Mouse (Mus musculus): ENCODE measurements around the gene 2010111I01Rik. TPM values are rescaled to one million over a fixed set of nuclear protein-coding genes. Genes with fewer than 3 reads are reported as not detected.
"Not testable (repeated sequence)": the region's sequence is repeated elsewhere in the genome, so short reads cannot be mapped to it uniquely, and the experiment has no call there.

Gene 2010111I01Rik
- polyA plus RNA-seq, 1 experiment from 2014 or later, result 16.3 TPM

DNA sequence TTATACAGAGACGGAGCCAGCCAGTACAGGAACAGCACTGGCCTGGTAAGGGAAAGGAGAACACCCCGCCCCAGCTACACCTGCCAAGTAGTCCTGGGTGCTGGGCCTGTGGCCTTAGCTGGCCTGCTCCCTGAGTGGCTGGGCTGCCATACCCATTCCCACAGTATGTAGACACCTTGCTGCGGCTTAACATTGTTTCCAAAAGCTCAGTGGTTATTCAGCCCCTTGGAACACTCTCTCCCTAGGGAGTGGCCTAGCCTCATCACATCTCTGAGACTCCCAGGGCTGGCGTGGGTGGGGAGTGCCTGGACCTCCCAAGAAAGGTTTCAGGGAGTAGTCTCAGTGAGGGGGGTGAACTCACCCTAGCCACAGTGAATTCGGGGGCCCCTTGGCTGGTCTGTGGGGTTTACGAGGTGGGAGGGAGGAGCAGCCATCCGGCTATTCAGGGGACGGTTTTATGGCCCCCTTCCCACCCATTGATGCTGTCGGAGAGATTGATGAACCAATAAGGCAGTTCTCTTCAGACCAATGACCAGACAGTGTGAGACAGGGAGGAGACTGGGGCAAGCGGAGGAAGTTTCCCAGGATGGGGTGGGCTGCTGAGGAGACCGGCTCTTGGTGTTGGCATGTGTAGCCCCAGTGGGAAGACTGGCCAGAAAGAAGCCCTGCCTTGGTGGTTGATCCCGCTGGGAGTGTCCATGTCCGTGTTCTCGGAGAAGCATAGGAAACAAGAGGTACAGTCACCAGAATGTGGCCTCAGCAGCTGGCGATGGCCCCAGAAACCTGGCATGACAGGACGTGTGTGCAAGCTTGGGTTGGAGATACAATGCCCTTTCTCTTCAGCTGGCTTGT lies 340.7 kb downstream of the 2010111I01Rik start:
- Histone ChIP-seq H3K4me1 (ENCODE audit: control insufficient read depth, low read depth, low read length) (no peaks in the 10 kb centered on the region), H3K9me3 (replicated peaks; ENCODE audit: control insufficient read depth, low read length) (no peaks in the 10 kb centered on the region), H3K27me3 (ENCODE audit: control insufficient read depth, insufficient read depth, low read depth, low read length) (no peaks in the 10 kb centered on the region), H3K4me3 (ENCODE audit: low read depth, low read length) (no peak overlapping the region), H3K9ac (ENCODE audit: low read depth, low read length) (no peak overlapping the region), H3K4me2 (ENCODE audit: low read depth, low read length) (no peak overlapping the region), H3K36me3 (ENCODE audit: control insufficient read depth, insufficient read depth) (peaks cover 3% of the 10 kb centered on the region; the same call in 1 of the 2 replicates), H3K27ac (ENCODE audit: low read length) (no peak overlapping the region)
- 71% methylated on average over 16 of the region's 16 CpGs for WGBS (ENCODE audit: insufficient replicate concordance)
- 0 out of 2 replicates have a peak, but pooled peaks have one; percentile 22 for ATAC-seq (ENCODE audit: low read depth)

GRCm38 (mm10) chr13:63306768-63307167 lies 342.1 kb downstream of the 2010111I01Rik start:
- no peak overlapping the region for H3K4me2 ChIP-seq (ENCODE audit: low read depth, low read length)
- WGBS (ENCODE audit: insufficient replicate concordance), result 75% methylated on average over 5 of the region's 5 CpGs
- H3K36me3 ChIP-seq (ENCODE audit: control insufficient read depth, insufficient read depth), result no peaks in the 10 kb centered on the region; the same call in 1 of the 2 replicates
- no peak for ATAC-seq (ENCODE audit: low read depth)
- no peak overlapping the region for H3K9ac ChIP-seq (ENCODE audit: low read depth, low read length)
- H3K4me1 ChIP-seq (ENCODE audit: control insufficient read depth, low read depth, low read length), result no peaks in the 10 kb centered on the region
- H3K9me3 ChIP-seq (replicated peaks; ENCODE audit: control insufficient read depth, low read length), result no peaks in the 10 kb centered on the region
- no peak overlapping the region for H3K27ac ChIP-seq (ENCODE audit: low read length)
- H3K27me3 ChIP-seq (ENCODE audit: control insufficient read depth, insufficient read depth, low read depth, low read length), result no peaks in the 10 kb centered on the region
- H3K4me3 ChIP-seq (ENCODE audit: low read depth, low read length), result no peak overlapping the region

DNA sequence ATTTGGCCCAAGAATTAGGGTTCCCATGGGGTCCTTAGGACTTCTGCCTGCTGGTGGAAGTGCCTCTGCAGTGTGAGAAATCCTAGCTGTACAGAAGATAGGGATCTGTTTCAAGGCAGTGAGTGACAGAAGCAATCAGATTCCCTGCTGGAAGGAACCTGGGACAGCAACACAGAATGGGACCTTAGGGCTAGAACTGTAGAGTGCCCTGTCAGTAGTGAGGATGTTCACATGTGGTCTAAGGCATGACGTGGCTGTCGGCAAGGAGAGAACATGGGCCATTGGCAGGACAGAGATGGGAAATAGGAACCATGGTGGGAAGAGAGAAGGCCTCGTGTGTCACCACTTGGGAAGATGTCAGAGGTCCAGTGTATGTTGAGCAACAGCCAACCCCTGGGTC lies 344.9 kb downstream of the 2010111I01Rik start:
- Histone ChIP-seq H3K27me3 (ENCODE audit: control insufficient read depth, insufficient read depth, low read depth, low read length) (no peaks in the 10 kb centered on the region), H3K4me1 (ENCODE audit: control insufficient read depth, low read depth, low read length) (peaks cover 8% of the 10 kb centered on the region), H3K9me3 (replicated peaks; ENCODE audit: control insufficient read depth, low read length) (no peaks in the 10 kb centered on the region), H3K4me3 (ENCODE audit: low read depth, low read length) (no peak overlapping the region), H3K9ac (ENCODE audit: low read depth, low read length) (no peak overlapping the region), H3K4me2 (ENCODE audit: low read depth, low read length) (no peak overlapping the region), H3K27ac (ENCODE audit: low read length) (no peak overlapping the region), H3K36me3 (ENCODE audit: control insufficient read depth, insufficient read depth) (no peaks in the 10 kb centered on the region; the same call in 1 of the 2 replicates)
- ATAC-seq (ENCODE audit: low read depth), result no peak
- WGBS (ENCODE audit: insufficient replicate concordance), result 63% methylated on average over 3 of the region's 3 CpGs

DNA sequence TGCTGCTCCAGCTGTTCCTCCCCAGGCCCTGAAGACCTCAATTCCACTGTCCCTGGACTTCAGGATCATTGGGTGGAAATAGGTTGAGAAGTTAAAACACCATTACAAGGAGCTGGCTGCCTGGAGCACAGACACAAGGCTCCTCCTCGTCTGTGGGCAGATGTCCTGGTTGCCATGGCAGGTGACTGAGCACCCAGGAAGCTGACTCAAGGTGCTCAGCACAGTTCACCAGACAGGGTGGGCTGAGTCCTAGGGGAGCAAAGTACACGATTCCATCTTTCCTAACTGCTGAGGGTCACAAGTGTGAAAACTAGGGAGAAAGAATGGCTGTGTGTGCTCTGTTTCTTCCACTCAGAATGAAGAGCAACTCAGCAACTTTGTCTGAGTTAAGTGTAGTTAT lies 346.5 kb downstream of the 2010111I01Rik start:
- ATAC-seq (ENCODE audit: low read depth), result no peak
- no peaks in the 10 kb centered on the region for H3K27me3 ChIP-seq (ENCODE audit: control insufficient read depth, insufficient read depth, low read depth, low read length)
- WGBS (ENCODE audit: insufficient replicate concordance), result 58% methylated on average over 2 of the region's 2 CpGs

DNA sequence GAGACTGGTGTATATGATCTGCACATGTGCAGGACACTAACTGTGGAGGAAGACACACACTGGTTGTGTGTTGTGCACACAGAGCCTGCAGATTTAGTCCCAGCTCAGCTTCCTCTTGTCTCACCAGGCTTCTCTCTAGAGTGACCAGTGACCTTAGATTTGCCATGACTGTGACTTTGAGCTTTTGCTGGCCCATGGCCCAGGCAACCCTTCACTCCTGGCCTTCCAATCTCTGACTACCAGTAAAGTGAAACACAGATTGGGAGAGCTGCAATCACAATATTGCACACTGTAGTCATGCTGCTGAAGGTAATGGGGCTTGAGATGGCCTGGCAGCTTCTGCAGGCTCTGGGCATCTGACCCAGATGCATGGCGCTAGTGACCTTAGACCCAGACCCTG lies 348.6 kb downstream of the 2010111I01Rik start:
- H3K9me3 ChIP-seq (replicated peaks; ENCODE audit: control insufficient read depth, low read length), result no peaks in the 10 kb centered on the region
- no peak overlapping the region for H3K27ac ChIP-seq (ENCODE audit: low read length)
- H3K4me2 ChIP-seq (ENCODE audit: low read depth, low read length), result no peak overlapping the region
- H3K36me3 ChIP-seq (ENCODE audit: control insufficient read depth, insufficient read depth), result no peaks in the 10 kb centered on the region
- no peak overlapping the region for H3K4me3 ChIP-seq (ENCODE audit: low read depth, low read length)
- peaks cover 8% of the 10 kb centered on the region for H3K4me1 ChIP-seq (ENCODE audit: control insufficient read depth, low read depth, low read length)
- peak; percentile 69 for ATAC-seq (ENCODE audit: low read depth)
- no peaks in the 10 kb centered on the region for H3K27me3 ChIP-seq (ENCODE audit: control insufficient read depth, insufficient read depth, low read depth, low read length)
- no peak overlapping the region for H3K9ac ChIP-seq (ENCODE audit: low read depth, low read length)
- 86% methylated on average over 1 of the region's 1 CpGs for WGBS (ENCODE audit: insufficient replicate concordance)

More for the DNA sequence above, 346.5 kb downstream of the 2010111I01Rik start:
- Histone ChIP-seq H3K4me1 (ENCODE audit: control insufficient read depth, low read depth, low read length) (peaks cover 8% of the 10 kb centered on the region), H3K9ac (ENCODE audit: low read depth, low read length) (no peak overlapping the region; the same call in 1 of the 2 replicates), H3K4me3 (ENCODE audit: low read depth, low read length) (no peak overlapping the region), H3K4me2 (ENCODE audit: low read depth, low read length) (no peak overlapping the region), H3K27ac (ENCODE audit: low read length) (no peak overlapping the region), H3K9me3 (replicated peaks; ENCODE audit: control insufficient read depth, low read length) (no peaks in the 10 kb centered on the region), H3K36me3 (ENCODE audit: control insufficient read depth, insufficient read depth) (no peaks in the 10 kb centered on the region; the same call in 1 of the 2 replicates)

- H3K27me3 ChIP-seq (ENCODE audit: control insufficient read depth, insufficient read depth, low read depth, low read length), result no peaks in the 10 kb centered on the region
- H3K4me1 ChIP-seq (ENCODE audit: control insufficient read depth, low read depth, low read length), result peaks cover 8% of the 10 kb centered on the region
- no peak for ATAC-seq (ENCODE audit: low read depth)
- no peak overlapping the region for H3K4me2 ChIP-seq (ENCODE audit: low read depth, low read length)
- no peaks in the 10 kb centered on the region for H3K9me3 ChIP-seq (replicated peaks; ENCODE audit: control insufficient read depth, low read length)
- H3K27ac ChIP-seq (ENCODE audit: low read length), result no peak overlapping the region
- H3K9ac ChIP-seq (ENCODE audit: low read depth, low read length), result no peak overlapping the region
- WGBS (ENCODE audit: insufficient replicate concordance), result 45% methylated on average over 12 of the region's 12 CpGs
- H3K4me3 ChIP-seq (ENCODE audit: low read depth, low read length), result no peak overlapping the region
- H3K36me3 ChIP-seq (ENCODE audit: control insufficient read depth, insufficient read depth), result no peaks in the 10 kb centered on the region
These were observed 349.3 kb downstream of the 2010111I01Rik start for GRCm38 (mm10) chr13:63313748-63314607.

- no peaks in the 10 kb centered on the region for H3K27me3 ChIP-seq (ENCODE audit: control insufficient read depth, insufficient read depth, low read depth, low read length)
- peaks cover 8% of the 10 kb centered on the region for H3K4me1 ChIP-seq (ENCODE audit: control insufficient read depth, low read depth, low read length)
- H3K4me2 ChIP-seq (ENCODE audit: low read depth, low read length), result no peak overlapping the region
- H3K36me3 ChIP-seq (ENCODE audit: control insufficient read depth, insufficient read depth), result no peaks in the 10 kb centered on the region
- H3K9me3 ChIP-seq (replicated peaks; ENCODE audit: control insufficient read depth, low read length), result no peaks in the 10 kb centered on the region
- no peak overlapping the region for H3K27ac ChIP-seq (ENCODE audit: low read length)
- 27% methylated on average over 4 of the region's 4 CpGs for WGBS (ENCODE audit: insufficient replicate concordance)
- H3K9ac ChIP-seq (ENCODE audit: low read depth, low read length), result no peak overlapping the region
- ATAC-seq (ENCODE audit: low read depth), result no peak
- no peak overlapping the region for H3K4me3 ChIP-seq (ENCODE audit: low read depth, low read length)
These were observed 349.9 kb downstream of the 2010111I01Rik start for GRCm38 (mm10) chr13:63314608-63314920.

DNA sequence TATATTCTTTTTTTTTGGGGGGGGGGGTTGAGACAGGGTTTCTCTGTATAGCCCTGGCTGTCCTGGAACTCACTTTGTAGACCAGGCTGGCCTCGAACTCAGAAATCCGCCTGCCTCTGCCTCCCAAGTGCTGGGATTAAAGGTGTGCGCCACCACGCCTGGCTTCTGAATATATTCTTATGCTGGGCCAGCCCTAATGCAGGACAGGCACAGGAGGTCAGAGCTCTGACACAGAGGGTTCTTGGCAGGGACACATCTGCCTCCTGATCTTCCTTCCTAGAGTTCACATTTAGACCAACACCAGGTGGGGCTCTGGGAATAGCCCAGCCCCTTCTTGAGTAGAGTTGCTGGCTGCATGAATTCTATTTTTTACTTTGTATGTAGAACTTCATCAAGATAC lies 350.4 kb downstream of the 2010111I01Rik start:
- not testable (repeated sequence) for ATAC-seq (ENCODE audit: low read depth); H3K27ac ChIP-seq (ENCODE audit: low read length); H3K4me3 ChIP-seq (ENCODE audit: low read depth, low read length); H3K4me2 ChIP-seq (ENCODE audit: low read depth, low read length); H3K4me1 ChIP-seq (ENCODE audit: control insufficient read depth, low read depth, low read length); H3K36me3 ChIP-seq (ENCODE audit: control insufficient read depth, insufficient read depth); H3K9ac ChIP-seq (ENCODE audit: low read depth, low read length); H3K9me3 ChIP-seq (replicated peaks; ENCODE audit: control insufficient read depth, low read length); H3K27me3 ChIP-seq (ENCODE audit: control insufficient read depth, insufficient read depth, low read depth, low read length)
- WGBS (ENCODE audit: insufficient replicate concordance), result 87% methylated on average over 3 of the region's 4 CpGs

DNA sequence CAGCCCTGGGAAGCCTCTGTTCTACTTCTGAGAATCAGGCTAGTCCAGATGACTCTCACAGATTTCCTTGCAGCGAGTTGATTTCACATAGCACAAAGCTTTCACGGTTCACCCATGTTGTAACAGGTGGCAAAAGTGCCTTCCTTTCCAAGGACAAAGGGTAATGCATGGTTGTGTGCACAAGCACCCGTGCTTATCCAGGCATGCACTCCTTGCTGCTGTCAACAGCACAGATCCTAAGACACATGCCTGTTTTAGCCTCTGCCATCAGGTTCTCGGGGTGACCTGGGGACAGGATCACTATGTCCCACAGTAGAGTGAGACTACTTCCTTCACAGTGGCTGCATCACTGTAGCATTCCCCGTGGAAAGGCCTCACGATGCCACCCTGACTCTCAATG lies 351.1 kb downstream of the 2010111I01Rik start:
- Histone ChIP-seq H3K4me2 (ENCODE audit: low read depth, low read length) (no peak overlapping the region), H3K4me3 (ENCODE audit: low read depth, low read length) (no peak overlapping the region), H3K27ac (ENCODE audit: low read length) (no peak overlapping the region), H3K27me3 (ENCODE audit: control insufficient read depth, insufficient read depth, low read depth, low read length) (no peaks in the 10 kb centered on the region), H3K4me1 (ENCODE audit: control insufficient read depth, low read depth, low read length) (peaks cover 8% of the 10 kb centered on the region), H3K36me3 (ENCODE audit: control insufficient read depth, insufficient read depth) (no peaks in the 10 kb centered on the region), H3K9me3 (replicated peaks; ENCODE audit: control insufficient read depth, low read length) (no peaks in the 10 kb centered on the region), H3K9ac (ENCODE audit: low read depth, low read length) (no peak overlapping the region)
- WGBS (ENCODE audit: insufficient replicate concordance), result 76% methylated on average over 6 of the region's 6 CpGs
- no peak for ATAC-seq (ENCODE audit: low read depth)
